14 mouse cellular contexts compared by ENCODE assay signal in the genomic region with DNA sequence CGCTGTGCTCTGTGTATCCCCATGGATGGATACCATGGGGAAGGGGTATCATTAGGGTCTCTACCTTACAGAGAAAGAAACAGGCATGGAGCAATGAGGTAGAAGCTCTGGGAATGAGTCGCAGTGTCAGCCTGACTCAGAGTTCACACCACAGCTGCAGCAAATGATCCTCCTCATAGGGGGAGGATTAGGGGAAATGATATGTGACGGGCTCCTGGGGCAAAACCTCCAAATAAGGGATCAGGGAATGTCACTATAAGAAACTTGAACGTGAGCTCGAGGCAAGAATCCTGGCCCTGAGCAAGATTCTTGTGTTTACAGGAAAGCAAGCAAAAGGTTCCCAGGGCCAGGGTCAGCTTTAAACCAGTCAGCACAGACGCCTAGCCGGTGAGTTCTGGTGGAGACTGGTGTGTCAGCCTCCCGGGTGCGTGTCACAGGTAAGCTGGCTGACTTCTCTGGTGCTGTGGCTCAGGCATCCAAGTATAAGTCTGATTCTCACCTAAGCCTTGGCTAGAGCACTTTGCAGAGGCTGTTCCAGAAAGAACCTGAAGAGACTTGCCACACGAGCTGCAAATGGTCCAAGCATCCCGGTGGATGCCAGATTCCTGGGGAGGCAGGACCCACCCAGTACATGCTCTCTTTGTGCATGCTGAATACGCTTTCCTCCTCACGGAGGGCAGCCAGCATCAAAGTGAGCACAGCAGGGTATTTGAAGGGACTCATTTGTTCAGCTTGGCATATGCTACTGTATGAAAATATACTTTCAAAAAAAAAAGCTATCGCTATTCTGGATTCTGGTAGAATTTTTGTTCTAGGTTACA. TPM values are rescaled to one million over a fixed set of nuclear protein-coding genes. Genes with fewer than 3 reads are reported as not detected.
A peak's percentile ranks its signal among the peaks of the same experiment; 100 is the strongest.
DNase-seq lines count a peak whose midpoint lies in the region; ATAC-seq and TF ChIP-seq lines count a peak whose summit lies in the region.
"Had no signal": no experiment of that assay in that cellular context is flagged by ENCODE, and none has a peak within 500 bp of the region (broad histone marks: within the 10 kb centered on the region; RNA-seq: fewer than 3 reads in every experiment).

No protein-coding gene starts in this region.

- TF ChIP-seq CTCF in kidney, adult 2 months (conservative IDR thresholded peaks at IDR 0.05; ENCODE audit: insufficient read depth, insufficient read length, low read depth, low read length) = no peak

- H3K36me3 ChIP-seq in kidney, adult 2 months (ENCODE audit: control insufficient read depth, insufficient read depth, low read length) = peaks cover 14% of the 10 kb centered on the region
- H3K36me3 ChIP-seq in midbrain, embryonic 14.5 days (ENCODE audit: control insufficient read depth, insufficient read depth, low read length) = no peaks in the 10 kb centered on the region
- no peaks in the 10 kb centered on the region for H3K36me3 ChIP-seq in heart, embryonic 12.5 days
- H3K36me3 ChIP-seq: heart, embryonic 15.5 days; hindbrain, embryonic 13.5 days; lung, embryonic 15.5 days had no signal

- H3K27me3 ChIP-seq in kidney, adult 2 months (replicated peaks; ENCODE audit: control insufficient read depth, insufficient read depth, low read length) = no peaks in the 10 kb centered on the region
- H3K27me3 ChIP-seq in midbrain, embryonic 14.5 days (ENCODE audit: control insufficient read depth, insufficient read depth, low read length) = no peaks in the 10 kb centered on the region
- no peaks in the 10 kb centered on the region for H3K27me3 ChIP-seq in heart, embryonic 12.5 days (replicated peaks)
- H3K27me3 ChIP-seq: heart, embryonic 15.5 days; hindbrain, embryonic 13.5 days; lung, embryonic 15.5 days had no signal

- no peak overlapping the region for H3K4me3 ChIP-seq in kidney, adult 2 months (ENCODE audit: insufficient read depth, low read depth, low read length)
- no peak overlapping the region for H3K4me3 ChIP-seq in midbrain, embryonic 14.5 days (replicated peaks; ENCODE audit: low read depth, low read length)
- no peak overlapping the region for H3K4me3 ChIP-seq in heart, embryonic 12.5 days
- H3K4me3 ChIP-seq: heart, embryonic 15.5 days; hindbrain, embryonic 13.5 days; lung, embryonic 15.5 days had no signal

- peak; percentile 81 for DNase-seq in heart, adult 11 months
- DNase-seq in heart, adult 9 months (ENCODE audit: low spot score in 2 of 2) = no peak
- DNase-seq in ZHBTc4 (ENCODE audit: low read depth, low spot score) = peak; percentile 46
- peak; percentile 81 for DNase-seq in kidney, adult 2 months
- DNase-seq in kidney, postnatal 36 days = peak; percentile 66 to 76
- DNase-seq in thymus, postnatal 0 days (ENCODE audit: low spot score) = no peak
- DNase-seq in midbrain, embryonic 14.5 days = no peak
- DNase-seq: gastrocnemius, postnatal 36 days; thymus, adult 18-20 months had no signal

- H3K27ac ChIP-seq in kidney, adult 2 months (ENCODE audit: insufficient read depth, low read depth, low read length) = peak overlapping the region; percentile 78
- no peak overlapping the region for H3K27ac ChIP-seq in midbrain, embryonic 14.5 days (replicated peaks; ENCODE audit: low read depth, low read length)
- no peak overlapping the region for H3K27ac ChIP-seq in heart, embryonic 12.5 days (ENCODE audit: poor library complexity, severe bottlenecking)
- H3K27ac ChIP-seq: heart, embryonic 15.5 days; hindbrain, embryonic 13.5 days; lung, embryonic 15.5 days had no signal

- WGBS in kidney, adult 2 months = 33% methylated on average over 14 of the region's 14 CpGs
- WGBS in midbrain, embryonic 14.5 days = 57% methylated on average over 14 of the region's 14 CpGs
- WGBS in heart, embryonic 12.5 days = 54% methylated on average over 14 of the region's 14 CpGs

- H3K4me2 ChIP-seq in midbrain, embryonic 14.5 days (ENCODE audit: low read length) = no peak overlapping the region
- H3K4me2 ChIP-seq in heart, embryonic 12.5 days = no peak overlapping the region
- H3K4me2 ChIP-seq: heart, embryonic 15.5 days; hindbrain, embryonic 13.5 days; lung, embryonic 15.5 days had no signal

- H3K9me3 ChIP-seq in midbrain, embryonic 14.5 days (ENCODE audit: control insufficient read depth, low read length) = no peaks in the 10 kb centered on the region
- H3K9me3 ChIP-seq in heart, embryonic 12.5 days (replicated peaks) = no peaks in the 10 kb centered on the region
- H3K9me3 ChIP-seq: heart, embryonic 15.5 days; hindbrain, embryonic 13.5 days; lung, embryonic 15.5 days had no signal

- no peak for ATAC-seq in midbrain, embryonic 14.5 days (ENCODE audit: low FRiP score, low TSS enrichment)
- ATAC-seq in heart, embryonic 12.5 days (ENCODE audit: insufficient number of reproducible peaks, low FRiP score) = no peak

- TF ChIP-seq POLR2A in kidney, adult 2 months (IDR thresholded peaks at IDR 0.05; ENCODE audit: low read depth, low read length) = no peak

- no peak overlapping the region for H3K9ac ChIP-seq in midbrain, embryonic 14.5 days (replicated peaks; ENCODE audit: low read length)
- no peak overlapping the region for H3K9ac ChIP-seq in heart, embryonic 12.5 days
- H3K9ac ChIP-seq: heart, embryonic 15.5 days; hindbrain, embryonic 13.5 days; lung, embryonic 15.5 days had no signal

- H3K4me1 ChIP-seq in kidney, adult 2 months (ENCODE audit: control insufficient read depth, insufficient read depth, low read length) = peaks cover 40% of the 10 kb centered on the region
- no peaks in the 10 kb centered on the region for H3K4me1 ChIP-seq in midbrain, embryonic 14.5 days (ENCODE audit: control insufficient read depth, insufficient read depth, low read length)
- H3K4me1 ChIP-seq in heart, embryonic 12.5 days (replicated peaks) = 0 out of 2 replicates have a peak, but pooled peaks cover 16% of the 10 kb centered on the region
- H3K4me1 ChIP-seq: heart, embryonic 15.5 days had no signal

RNA-seq across cellular contexts. Expression of gene 9130230L23Rik, which starts 30.5 kb away (rescaled TPM):
- 0.22 and 0.26 TPM in 2 replicates for polyA plus RNA-seq in kidney, adult 2 months (2012; rRNA removed)
- 0.82 and 1.0 TPM in 2 replicates for polyA plus RNA-seq in thymus, postnatal 0 days (2015; fragmentation: Nextera tagmentation; extraction: Ambion mirVana)
- polyA plus RNA-seq in midbrain, embryonic 14.5 days (2014; fragmentation: Nextera tagmentation; extraction: Ambion mirVana) = not detected in 2 replicates
- 0.29 and 0.31 TPM in 2 replicates for polyA plus RNA-seq in heart, embryonic 12.5 days (2016; fragmentation: Nextera tagmentation; extraction: Ambion mirVana)
- polyA plus RNA-seq: liver, adult 2 months had no signal

Comparison
In these comparisons a context has a peak if more than half of its experiments do, and no peak if none do; other contexts are left out.
1. DNase-seq: peak in heart, adult 11 months (single experiment), ZHBTc4 (single experiment), kidney, adult 2 months (single experiment) and kidney, postnatal 36 days (2 of 2); none in heart, adult 9 months (0 of 2), thymus, postnatal 0 days (single experiment) and midbrain, embryonic 14.5 days (single experiment).